Mouse (Mus musculus) c-Kit-positive CD71-positive TER-119-positive erythroid progenitor cells, embryonic 14.5 days (primary cell): Measurements from ENCODE around the gene N4bp3.
A peak's percentile ranks its signal among the peaks of the same experiment; 100 is the strongest.
"Not testable (repeated sequence)": the region's sequence is repeated elsewhere in the genome, so short reads cannot be mapped to it uniquely, and the experiment has no call there.

Source experiments
- DNase-seq: peaks from one replicate; pipeline ENCODE4 v3.0.0-alpha.2; 2013; ENCODE audit warnings: low spot score

N4bp3 gene

DNA sequence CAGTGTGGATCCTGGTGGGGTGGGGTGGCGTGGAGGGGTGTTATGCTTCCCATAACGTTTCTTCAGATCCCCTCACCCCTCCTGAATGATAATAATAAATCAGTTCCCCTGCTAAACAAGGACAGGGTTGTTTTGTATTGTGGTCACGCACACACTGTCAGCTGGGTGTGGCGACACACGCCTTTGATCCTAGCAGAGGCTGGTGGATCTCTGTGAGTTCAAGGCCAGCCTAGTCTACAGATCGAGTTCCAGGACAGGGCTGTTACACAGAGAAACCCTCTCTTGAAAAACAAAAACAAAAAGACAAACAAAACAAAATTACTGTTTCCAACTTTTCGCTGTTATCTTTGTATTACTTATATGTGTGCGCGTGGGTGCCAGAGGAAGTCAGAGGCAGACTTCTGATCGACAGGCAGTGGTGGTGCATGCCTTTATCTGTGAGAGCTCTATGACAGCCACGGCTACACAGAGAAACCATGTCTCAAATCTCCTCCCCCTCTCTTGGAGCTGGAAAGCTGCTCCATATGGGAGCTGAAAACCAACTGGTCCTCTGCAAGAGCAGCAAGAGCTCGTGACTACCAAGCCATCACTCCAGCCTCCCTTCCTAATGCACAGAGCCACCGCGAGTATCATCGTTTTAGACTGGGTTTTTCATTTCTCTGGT lies 20.9 kb downstream of the N4bp3 start:
- no peak for DNase-seq

DNA sequence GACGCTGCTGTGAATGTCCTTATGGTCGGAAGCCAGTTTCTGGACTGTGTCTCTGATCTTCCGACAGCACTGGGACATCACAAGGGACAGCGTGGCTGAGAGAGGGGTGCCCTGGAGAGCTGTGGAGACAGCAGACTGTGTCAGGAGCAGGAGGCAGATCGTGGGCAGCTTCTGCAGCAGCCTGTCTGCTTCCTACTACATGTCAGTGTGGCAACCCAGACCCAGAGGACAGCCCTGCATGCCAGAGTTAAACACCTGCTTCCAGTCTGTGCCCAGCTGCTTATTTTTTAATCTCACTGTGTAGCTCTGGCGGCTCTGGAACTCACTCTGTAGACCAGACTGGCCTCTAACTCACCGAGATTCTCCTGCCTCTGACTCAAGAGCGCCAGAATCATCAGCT lies 22.7 kb downstream of the N4bp3 start:
- DNase-seq, result no peak

DNA sequence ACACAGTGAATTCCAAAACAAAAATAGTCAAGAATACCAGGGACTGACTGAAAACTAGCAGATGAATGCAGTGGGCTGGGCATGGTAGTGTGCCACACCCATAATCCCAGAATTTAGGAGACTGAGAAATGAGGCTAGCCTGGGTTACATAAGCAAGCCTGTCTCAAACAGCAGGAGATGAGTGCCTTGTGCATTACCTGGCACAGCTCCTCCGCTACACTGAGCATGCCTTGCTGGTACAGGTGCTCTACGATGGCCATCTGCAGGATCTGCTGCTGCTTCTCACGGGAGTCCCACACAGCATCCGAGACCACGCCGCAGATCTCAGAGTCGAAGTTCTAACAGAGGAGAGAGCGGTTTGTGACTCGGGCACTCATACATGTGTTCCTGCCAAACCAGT lies 23.2 kb downstream of the N4bp3 start:
- no peak for DNase-seq

DNA sequence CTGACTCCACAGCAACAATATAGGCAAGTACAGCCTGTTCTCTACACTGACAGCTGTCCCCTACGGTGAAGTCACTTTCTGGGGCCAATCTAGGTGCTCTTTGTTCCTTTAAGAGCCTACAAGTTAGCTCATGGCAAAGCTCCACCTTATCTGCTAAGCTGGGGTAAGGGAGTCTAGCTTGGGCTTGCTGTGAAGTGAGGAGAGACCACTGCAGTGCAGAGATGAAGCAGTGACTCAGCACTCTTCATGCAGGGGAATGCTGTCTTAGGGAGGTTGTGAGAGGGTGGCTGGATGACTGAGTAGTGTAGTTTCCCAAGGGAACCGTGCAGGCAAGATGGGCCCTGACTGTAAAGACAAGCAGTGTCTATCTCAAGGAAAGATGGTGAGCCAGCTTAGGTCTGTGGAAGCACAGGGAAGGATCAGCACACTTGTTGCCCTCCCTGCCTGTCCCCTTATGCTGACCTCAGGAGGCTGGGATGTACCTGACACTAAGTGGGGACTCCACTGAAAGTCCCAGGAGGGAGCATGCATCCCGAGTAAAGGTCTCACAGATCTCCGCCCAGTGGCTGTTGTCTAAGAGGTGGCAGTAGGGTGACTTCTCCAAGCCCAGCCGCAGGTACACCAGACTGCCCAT lies 25.3 kb downstream of the N4bp3 start:
- no peak for DNase-seq

DNA sequence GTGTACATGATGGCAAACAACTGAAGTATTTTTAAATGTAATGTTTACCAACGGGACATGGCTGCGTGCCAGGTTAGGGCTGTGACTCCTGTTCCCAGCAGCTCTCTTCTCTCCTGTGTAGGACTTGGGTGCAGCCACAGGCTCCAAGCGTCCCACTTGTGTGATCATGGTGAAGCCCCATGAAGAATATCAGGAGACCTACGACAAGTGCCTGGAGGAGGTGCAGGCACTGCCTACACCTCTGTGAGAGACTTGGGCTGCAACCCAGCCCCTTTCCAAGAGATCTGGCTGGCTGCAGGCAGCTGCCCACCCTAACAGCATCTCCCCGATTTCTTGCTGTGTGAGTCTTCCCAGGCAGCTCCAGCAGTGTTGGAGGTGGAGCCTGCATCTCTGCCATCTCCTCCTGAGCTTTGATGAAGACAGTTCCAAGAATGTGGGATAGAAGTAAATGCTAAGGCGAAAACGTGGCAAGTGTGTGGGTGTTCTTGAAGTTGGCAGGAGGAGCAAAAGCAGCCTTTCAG lies 27.6 kb downstream of the N4bp3 start:
- no peak for DNase-seq

DNA sequence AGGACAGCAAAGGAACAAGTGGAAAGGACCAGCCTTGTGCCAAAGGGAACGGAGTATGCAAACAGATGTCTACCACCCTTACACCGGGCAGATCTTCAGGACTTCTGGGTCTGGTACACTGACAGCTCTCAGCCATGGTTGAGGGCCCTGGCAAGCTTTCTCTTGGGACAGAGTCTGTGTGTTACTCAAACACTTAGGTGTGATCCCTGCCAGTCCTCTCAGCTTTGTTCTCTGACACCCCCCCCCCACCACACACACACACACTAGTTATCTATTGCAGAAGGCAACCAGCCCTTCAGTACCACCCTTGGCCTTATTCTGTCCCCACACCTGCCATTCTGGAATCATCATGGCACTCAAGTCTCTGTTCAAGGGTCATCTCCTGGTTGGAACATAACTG lies 28.9 kb downstream of the N4bp3 start:
- no peak for DNase-seq

DNA sequence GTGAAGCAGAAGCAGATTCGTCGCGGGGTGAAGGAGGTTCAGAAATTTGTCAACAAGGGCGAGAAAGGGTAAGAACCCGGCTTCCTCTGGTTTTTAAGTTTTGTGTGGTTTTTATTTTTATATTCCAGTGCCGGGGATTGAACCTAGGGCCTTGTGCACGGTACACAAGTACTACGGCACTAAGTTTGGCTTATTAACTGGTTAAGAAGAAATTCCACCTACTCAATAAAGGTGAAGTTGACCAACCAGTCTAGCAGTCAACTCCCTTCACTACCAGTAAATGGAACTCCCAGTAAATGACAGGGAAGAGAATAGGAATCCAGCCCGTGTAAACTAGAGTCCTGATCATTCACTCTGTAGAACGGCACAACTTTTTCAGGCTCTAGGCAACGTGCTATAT lies 30.6 kb downstream of the N4bp3 start:
- no peak for DNase-seq

DNA sequence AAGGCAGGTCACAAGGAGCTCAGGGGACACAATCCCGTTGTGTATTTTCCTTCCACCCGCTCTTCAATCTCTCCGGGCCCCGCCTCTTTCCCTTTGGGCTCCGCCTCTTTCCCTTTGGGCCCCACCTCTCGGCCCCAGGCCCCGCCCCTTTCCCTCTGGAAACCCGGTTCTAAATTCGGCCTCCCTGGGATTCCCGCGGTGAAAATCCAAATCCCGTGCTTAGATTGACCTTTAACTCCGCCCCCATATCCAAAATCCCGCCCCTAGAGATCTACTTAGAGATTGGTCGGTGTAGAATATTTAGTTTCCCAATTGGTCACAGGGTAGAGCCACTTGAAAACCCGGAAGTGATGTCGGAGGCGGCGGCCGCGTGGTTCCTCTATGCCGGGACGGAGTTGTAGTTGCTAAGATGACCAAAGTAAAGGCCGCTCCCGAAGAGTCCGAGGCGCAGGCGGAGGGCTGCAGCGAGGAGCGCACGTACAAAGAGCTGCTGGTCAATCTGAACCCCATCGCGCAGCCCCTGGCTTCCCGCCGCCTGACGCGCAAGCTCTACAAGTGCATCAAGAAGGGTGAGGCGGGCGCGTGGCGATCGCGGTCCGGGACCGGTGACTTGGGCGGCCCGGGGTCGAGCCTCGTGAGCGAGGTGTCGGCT lies 31.1 kb downstream of the N4bp3 start, which contains the start of gene Nhp2:
TSS of gene Nhp2 (plus strand) at position 327 of the 652 bp plus-strand sequence.
- peak; percentile 95 for DNase-seq

DNA sequence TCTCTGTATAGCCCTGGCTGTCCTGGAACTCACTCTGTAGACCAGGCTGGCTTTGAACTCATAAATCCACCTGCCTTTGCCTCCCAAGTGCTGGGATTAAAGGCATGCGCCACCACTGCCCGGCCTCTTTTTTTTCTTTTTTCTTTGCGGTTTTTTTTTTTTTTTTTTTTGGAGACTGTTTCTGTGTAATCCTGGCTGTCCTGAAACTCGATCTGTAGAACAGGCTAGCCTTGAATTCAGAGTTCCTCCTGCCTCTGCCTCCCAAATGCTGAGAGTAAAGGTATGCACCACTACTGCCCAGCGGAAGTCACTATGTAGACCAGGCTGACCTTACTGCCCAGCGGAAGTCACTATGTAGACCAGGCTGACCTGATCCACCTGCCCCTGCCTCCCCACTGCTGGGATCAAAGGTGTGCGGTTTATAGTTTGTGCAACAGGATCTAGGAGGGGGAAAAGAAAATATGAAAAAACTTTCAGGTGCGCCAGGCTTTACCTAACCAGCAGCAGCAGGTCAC lies 31.7 kb downstream of the N4bp3 start:
- DNase-seq, result no peak

DNA sequence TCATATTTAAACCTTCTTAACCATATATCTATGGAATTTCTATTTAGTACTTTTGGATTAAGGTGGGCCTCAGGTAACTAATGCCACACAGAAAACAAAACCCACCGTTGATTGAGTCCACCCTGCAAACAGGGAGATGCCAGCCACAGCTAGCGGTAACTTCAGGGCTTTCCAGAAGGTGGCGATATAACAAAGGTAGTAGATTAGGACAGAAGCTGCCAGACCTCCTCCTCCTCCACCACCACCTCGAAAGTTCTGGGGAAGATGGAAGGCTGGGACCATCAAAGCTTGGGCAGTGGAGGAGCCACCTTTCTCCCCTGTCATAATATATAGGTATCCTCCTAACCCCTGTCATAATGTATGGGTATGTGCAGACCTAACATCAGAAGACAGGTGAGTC lies 32.9 kb downstream of the N4bp3 start:
- peak; percentile 71 for DNase-seq

DNA sequence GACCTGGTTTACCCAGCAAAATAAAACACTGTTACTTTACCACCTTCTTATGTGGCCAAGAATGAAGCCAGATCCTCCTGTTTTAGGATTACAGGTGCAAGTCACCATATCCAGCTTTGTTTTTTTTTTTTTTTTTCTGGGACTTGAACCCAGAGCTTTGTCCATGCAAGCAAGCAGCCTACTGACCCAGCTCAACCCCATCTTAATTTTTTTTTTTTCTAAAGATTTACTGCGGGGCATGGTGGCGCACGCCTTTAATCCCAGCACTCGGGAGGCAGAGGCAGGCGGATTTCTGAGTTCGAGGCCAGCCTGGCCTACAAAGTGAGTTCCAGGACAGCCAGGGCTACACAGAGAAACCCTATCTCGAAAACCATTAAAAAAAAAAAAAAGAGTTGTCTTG lies 34.5 kb downstream of the N4bp3 start:
- DNase-seq, result not testable (repeated sequence)

DNA sequence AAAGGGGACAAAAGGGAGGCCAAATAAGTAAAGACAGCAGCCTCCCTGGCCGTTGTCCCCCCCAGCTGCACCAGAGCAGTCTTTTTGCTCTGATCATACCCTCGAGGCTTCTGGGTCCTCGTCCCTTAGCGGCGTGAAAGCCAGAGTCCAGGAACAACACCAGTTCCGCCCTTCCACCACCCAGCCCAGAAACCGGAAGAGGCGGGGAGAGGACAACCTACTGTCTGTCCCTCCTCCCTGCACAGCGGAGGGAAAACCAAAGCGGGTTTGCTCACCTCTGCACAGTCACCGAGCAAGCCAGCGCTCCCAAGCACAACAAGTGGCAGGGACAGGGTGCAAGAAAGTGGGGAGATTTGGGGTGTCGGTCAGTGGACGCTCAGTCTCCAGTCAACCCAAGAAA lies 35.0 kb downstream of the N4bp3 start:
- peak; percentile 82 for DNase-seq

DNA sequence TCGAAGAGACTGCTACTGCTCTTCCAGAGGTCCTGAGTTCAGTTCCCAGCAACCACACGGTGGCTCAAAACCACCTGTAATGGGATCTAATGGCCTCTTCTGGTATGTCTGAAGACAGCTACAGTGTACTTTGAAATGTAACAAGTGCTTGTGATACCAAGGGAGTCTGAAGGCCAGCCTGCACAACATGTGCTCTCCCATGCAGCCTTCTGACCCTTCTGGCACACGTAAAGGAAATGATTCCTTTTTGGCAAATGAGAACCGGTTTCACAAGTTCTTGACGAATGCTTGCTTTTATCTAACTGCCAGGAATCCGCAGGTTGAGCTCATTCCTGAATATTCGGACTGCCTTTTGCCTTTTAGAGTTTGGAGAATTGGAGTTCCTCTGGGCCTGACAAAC lies 35.5 kb downstream of the N4bp3 start:
- no peak for DNase-seq

DNA sequence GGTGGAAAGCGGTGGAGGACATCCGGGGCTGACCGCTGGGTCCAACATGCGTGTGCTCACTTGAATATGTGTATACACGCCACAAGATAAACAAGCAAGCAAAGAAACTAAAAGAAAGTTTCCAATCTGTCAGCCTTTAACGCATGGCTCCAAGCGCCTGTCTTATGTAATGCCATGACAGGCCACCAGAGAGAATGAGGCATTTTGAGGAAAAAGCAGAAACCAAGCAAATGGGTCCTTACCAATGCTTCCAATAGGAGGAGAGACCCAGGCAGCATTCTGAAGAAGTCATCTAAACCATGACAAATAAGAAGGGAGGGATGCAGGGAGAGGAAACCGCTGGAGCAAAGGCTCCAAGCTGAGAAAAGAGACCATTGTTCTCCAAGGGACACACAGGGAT lies 36.4 kb downstream of the N4bp3 start:
- DNase-seq, result no peak

DNA sequence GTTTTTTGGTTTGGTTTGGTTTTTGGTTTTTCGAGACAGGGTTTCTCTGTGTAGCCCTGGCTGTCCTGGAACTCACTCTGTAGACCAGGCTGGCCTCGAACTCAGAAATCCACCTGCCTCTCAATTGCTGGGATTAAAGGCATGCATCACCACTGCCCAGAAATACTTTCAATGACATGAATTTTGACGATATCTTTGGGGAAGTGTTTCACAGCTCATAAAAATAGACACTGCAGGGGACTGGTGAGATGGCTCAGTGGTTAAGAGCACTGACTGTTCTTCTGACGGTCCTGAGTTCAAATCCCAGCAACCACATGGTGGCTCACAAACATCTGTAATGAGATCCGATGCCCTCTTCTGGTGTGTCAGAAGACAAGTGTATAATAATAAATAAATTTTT lies 40.7 kb downstream of the N4bp3 start:
- not testable (repeated sequence) for DNase-seq

DNA sequence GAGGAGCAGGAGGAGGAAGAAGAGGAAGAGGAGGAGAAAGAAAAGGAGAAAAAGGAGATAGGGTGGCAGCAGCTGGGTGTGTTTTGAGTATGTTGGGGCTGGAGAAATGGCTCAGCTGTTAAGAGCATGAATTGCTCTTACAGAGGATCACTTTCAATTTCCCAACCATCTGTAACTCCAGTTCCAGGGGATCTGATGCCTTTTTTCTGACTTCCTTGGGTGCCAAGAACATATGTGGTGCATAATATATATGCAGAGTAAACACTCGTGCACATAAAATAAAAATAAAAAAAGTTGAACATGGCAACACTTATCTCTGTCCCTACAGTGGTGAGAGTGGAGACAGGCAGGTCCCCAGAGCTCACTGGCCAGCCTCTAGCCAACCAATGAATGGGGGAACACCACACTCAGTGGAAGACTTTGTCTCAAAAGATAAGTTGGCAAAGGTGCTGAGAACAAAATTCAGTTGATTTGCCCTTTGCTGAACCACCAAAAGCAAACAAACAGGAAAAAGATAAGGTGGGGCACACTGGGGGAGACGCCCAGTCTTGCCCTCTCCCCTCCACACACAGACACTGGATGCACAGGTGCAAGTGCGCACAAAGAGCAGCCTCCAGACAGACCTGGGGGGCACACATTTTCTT lies 41.3 kb downstream of the N4bp3 start:
- no peak for DNase-seq

DNA sequence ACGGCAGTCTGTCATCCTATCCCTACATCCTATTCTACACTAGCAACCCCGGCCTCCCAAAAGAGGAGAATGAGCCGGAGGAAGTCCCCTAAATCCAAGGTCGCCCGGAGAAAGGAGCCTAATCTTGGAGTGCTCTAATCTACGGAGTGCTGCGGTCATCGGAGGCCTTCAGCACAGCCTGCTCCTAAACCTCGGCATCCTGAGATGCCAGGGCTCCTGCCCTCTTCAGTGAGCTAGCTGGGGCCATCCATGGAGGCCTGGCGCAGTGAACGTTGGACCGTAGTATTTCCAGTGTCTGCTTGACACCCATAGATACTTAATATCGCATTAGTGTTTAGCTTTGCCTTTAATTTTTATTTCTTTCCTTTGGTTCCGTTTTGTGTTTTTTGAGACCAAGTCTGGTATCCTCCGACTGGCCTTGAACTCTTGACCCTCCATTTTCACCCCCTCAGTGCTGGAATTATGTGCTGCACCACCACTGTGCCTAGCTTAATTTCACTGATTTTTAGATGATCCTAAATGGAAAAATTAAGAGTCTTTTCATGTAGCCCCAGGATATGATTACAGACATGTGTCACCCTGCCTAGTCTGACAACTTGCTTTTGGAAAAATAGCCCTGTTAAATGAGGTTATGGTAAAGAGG lies 43.4 kb downstream of the N4bp3 start:
- DNase-seq, result peak; percentile 65

DNA sequence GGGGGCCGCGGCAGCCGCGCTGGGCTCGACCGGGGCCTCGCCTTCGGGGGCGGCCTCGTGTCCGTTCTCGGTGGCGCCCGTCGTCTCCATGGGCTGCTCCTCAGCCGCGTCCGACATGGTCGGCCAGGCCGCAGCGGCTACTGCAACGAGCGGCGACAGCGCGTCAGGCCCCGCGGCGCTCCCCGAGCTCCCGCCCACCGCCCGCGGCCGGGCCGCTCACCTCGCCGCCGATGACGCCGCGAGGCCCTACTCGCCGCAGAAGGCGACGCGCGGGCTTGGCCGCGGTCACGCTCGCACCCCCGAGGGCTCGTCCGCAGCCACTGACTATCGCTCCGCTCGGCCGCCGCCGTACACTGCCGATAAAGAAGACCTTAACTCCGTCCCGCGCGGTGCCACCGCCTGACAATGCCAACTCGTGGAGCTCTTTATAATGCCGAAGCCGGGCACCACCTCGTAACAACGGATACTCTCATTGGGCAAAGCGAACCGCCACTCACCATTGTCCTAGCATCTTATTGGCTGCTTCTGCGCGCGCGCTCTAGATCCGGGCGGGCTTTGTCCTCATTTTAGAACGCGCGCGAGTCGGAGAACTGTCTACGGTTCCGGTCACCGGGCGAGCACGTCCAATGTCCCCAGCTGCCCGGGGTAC lies 44.1 kb downstream of the N4bp3 start, which contains the start of gene Hnrnpab:
TSS of gene Hnrnpab (minus strand) at position 401 of the 649 bp plus-strand sequence.
- peak; percentile 99 for DNase-seq

DNA sequence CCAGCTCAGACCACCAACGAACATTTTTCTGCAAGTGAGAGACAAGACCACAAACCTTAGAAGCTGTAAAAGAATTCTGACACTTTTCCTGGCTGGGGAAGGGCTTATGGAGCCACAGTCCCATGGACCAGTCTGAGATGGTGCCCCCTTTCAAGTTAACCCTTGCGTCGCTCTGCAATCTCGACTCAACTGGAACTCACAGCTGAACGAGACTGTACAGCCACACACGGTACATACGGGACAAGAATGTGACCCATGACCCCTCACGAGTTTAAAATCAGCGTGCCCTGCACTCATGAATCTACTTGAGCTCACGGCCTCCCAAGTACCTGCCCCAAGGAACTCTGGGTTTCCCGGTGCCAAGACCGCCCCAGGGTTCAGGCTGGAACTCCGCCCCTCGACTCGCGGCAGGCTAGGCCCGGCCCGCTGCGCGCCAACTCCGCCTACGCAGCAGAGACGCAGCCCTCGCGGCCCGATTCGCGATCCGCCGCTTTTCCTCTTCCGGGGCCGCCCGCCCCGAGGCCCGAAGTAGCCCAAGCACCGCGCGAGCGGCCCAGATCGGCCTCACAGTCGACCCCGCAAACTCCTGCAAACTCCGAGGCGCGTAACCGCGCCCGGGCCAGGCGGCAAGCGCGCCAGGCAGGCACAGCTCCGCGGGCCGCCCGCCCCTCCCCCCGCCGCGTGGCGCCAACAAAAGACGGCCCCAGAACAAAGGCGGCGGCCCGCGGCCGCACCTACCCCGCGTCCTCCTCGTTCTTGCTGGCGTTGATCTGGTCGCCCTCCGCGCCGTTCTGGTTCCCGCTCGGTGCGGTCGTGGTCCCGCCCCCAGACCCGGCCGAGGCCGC lies 44.8 kb downstream of the N4bp3 start:
- peak; percentile 82 for DNase-seq

DNA sequence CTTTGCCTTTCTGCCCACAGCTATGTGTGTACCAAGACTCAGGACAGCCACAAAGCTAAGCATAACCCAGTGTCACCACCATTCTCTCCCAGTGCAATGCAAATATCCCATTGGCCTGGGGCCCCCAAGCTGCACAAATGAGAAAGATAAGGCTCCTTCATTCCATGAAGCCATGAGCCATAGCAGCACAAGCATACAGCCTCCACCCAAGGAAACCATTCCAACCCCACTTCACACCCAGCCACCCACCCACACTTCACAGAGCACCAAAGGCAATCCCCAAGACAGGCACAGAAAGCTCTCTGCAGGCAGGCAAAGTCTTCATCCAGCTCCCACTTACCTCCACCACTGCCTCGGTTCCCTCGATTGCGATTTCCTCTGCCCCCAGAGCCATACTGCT lies 48.4 kb downstream of the N4bp3 start:
- no peak for DNase-seq
